Mouse (Mus musculus) midbrain, embryonic 10.5 days (tissue): ENCODE results near the gene Wnt1. TPM values are rescaled to one million over a fixed set of nuclear protein-coding genes. Genes with fewer than 3 reads are reported as not detected.

Experiments used
- DNase-seq: peaks from one replicate; pipeline ENCODE4 v3.0.0-alpha.2; 2017; ENCODE audit warnings: low spot score
- H3K27ac ChIP-seq: fragments of 300-500 bp; sonication (generic); replicated peaks from 2 replicates; pipeline ENCODE4 v1.5.1; 2016; ENCODE audit warnings: mild to moderate bottlenecking
- H3K27me3 ChIP-seq: fragments of 300-500 bp; sonication (generic); 2 replicates; pipeline ENCODE4 v1.6.1; 2016; ENCODE audit warnings: low read depth, mild to moderate bottlenecking; ENCODE audit not compliant: poor library complexity, severe bottlenecking
- H3K36me3 ChIP-seq: fragments of 300-500 bp; sonication (generic); 2 replicates; pipeline ENCODE4 v1.6.1; 2016; ENCODE audit warnings: mild to moderate bottlenecking, moderate library complexity
- H3K4me1 ChIP-seq: fragments of 300-500 bp; sonication (generic); 2 replicates; pipeline ENCODE4 v1.6.1; 2016
- H3K4me3 ChIP-seq: fragments of 300-500 bp; sonication (generic); 2 replicates; pipeline ENCODE4 v1.5.1; 2016; ENCODE audit warnings: mild to moderate bottlenecking, moderate library complexity
- H3K9me3 ChIP-seq: fragments of 300-500 bp; sonication (generic); replicated peaks from 2 replicates; pipeline ENCODE4 v1.6.1; 2016; ENCODE audit warnings: mild to moderate bottlenecking
- WGBS: fragments of 180-500 bp; shearing (Covaris S2); methylation state at CpG from one replicate; pipeline ENCODE4 v1.1.7; 2016; 5-methylcytosine and 5-hydroxymethylcytosine counted together
- polyA plus RNA-seq: library from polyadenylated mRNA; unstranded; fragments of >200 nt; fragmentation: Nextera tagmentation; extraction: Ambion mirVana; gene quantifications from 2 replicates; pipeline ENCODE4 v1.2.1, GENCODE M21; 2016

The Wnt1 gene
- polyA plus RNA-seq, 1 experiment from 2014 or later, result 24.0 TPM

DNA sequence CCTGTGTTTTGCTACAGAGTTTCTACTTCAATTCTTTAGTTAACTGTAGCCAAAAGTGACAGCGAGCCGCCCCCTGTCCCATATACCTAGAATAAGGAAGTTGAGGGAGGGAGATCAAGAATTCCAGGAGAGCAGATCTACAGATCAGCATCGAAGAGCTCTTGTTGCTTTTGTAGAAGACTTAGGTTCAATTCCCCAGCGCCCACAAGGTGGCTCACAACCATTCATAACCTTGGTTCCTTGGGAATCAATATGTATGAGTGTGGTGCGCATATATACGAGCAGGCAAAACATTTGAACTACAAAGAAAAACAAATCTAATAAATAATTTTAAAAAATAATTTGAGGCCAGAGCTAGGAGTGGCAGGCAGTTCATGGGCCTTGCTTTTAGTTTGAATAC, 8.5 kb upstream of the Wnt1 start:
- DNase-seq, result no peak
- Histone ChIP-seq H3K36me3 (no peaks in the 10 kb centered on the region), H3K9me3 (no peaks in the 10 kb centered on the region), H3K4me3 (no peak overlapping the region), H3K27ac (no peak overlapping the region), H3K4me1 (peaks cover 39% of the 10 kb centered on the region), H3K27me3 (peaks cover 95% of the 10 kb centered on the region)
- WGBS, result 32% methylated on average over 6 of the region's 6 CpGs

DNA sequence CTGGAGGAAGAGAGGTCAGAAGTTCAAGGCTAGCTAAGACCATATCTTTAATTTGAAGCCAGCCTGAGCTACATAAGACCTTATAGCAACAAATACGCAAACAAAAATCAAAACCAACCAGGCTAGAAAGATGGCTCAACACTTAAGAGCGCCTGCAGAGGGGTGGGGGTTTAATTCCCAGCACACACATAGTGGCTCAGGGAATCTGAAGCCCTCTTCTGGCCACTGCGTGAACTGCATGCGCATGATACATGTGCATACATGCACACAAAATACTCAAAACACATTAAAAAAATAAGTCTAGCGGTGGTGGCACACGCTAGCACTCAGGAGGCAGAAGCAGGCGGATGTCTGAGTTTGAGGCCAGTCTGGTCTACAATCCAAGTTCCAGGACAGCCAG, 3.9 kb upstream of the Wnt1 start:
- peaks cover 95% of the 10 kb centered on the region for H3K27me3 ChIP-seq
- H3K4me3 ChIP-seq, result no peak overlapping the region
- H3K36me3 ChIP-seq, result no peaks in the 10 kb centered on the region
- WGBS, result 39% methylated on average over 7 of the region's 7 CpGs
- peak; percentile 42 for DNase-seq
- H3K9me3 ChIP-seq, result no peaks in the 10 kb centered on the region
- H3K27ac ChIP-seq, result no peak overlapping the region
- H3K4me1 ChIP-seq, result peaks cover 17% of the 10 kb centered on the region

DNA sequence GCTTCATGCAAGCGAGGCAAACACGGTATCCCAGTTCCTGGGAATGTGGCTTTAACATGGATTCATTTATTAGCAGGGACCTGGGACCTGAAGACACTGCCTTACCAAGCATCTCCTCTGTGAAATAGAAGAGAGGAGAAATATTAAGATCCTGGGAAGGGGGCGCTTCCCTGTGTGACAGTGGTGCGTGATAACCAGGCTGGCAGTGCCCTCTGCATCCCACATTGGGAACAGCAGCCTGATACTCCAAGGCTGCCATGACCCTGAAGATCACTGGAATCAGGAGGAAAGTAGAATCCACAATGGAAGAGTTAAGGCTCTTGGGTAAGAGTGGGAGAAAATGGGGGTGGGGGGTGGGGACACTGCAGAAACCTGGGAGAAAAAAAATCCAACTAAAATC, 1.7 kb upstream of the Wnt1 start:
- 47% methylated on average over 4 of the region's 4 CpGs for WGBS
- H3K4me1 ChIP-seq, result peaks cover 36% of the 10 kb centered on the region
- peak; percentile 24 for DNase-seq

DNA sequence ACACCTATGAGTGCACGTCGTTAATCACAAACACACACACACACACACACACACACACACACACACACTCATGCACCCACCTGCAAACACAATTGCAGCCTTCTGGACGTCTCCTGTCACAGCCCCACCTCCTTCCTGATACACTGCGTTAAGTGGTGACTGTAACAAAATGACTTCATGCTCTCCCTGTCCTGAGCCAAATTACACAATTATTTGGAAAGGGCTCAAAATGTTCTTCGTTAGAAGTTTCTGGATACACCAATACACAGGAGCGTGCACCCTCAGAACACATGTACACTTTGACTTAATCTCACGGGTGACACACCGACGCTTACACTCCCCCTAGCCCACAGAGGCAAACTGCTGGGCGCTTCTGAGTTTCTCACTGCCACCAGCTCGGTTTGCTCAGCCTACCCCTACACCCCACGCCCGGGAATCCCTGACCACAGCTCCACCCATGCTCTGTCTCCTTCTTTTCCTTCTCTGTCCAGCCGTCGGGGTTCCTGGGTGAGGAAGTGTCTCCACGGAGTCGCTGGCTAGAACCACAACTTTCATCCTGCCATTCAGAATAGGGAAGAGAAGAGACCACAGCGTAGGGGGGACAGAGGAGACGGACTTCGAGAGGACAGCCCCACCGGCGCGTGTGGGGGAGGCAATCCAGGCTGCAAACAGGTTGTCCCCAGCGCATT, 541 bp upstream of the Wnt1 start:
- Histone ChIP-seq H3K36me3 (no peaks in the 10 kb centered on the region), H3K9me3 (no peaks in the 10 kb centered on the region), H3K4me3 (peak overlapping the region; percentile 47), H3K4me1 (peaks cover 48% of the 10 kb centered on the region), H3K27me3 (peaks cover 99% of the 10 kb centered on the region), H3K27ac (peak overlapping the region; percentile 65)
- DNase-seq, result no peak
- WGBS, result 12% methylated on average over 24 of the region's 24 CpGs

More for the DNA sequence above, 1.7 kb upstream of the Wnt1 start:
- no peak overlapping the region for H3K4me3 ChIP-seq
- no peaks in the 10 kb centered on the region for H3K36me3 ChIP-seq
- no peaks in the 10 kb centered on the region for H3K9me3 ChIP-seq
- peaks cover 95% of the 10 kb centered on the region for H3K27me3 ChIP-seq
- no peak overlapping the region for H3K27ac ChIP-seq

DNA sequence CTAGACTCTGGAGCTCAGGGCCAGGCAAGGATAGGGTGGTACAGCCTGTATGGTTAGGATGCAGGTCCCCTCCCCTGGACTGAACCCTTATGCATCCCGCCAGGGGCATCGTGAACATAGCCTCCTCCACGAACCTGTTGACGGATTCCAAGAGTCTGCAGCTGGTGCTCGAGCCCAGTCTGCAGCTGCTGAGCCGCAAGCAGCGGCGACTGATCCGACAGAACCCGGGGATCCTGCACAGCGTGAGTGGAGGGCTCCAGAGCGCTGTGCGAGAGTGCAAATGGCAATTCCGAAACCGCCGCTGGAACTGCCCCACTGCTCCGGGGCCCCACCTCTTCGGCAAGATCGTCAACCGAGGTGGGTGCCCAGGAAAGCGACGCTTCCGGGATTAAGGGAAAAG, 1.1 kb downstream of the Wnt1 start:
- peaks cover 63% of the 10 kb centered on the region for H3K4me1 ChIP-seq
- H3K27ac ChIP-seq, result peak overlapping the region; percentile 77
- WGBS, result under 1% methylated on average over 23 of the region's 23 CpGs

DNA sequence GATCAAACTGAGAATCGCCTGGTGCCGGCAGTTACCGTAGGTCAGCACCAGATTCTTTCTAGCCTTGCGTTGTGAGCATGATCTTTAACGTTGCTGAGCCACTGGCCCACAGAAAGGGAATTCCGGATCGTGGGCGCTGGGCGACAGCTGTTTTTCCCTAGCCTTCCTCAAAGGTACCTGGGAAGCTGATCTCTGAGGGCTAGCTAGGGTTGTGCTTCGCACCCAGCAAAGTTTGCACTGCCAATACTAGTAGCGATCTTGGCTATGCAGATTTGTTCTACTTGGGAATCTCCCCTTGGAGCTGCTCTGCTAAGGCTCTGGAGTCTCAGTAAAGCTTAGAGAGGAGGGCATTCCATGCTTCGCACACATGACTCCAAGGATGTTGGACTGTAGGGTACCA, 1.6 kb downstream of the Wnt1 start:
- Histone ChIP-seq H3K36me3 (no peaks in the 10 kb centered on the region), H3K27me3 (peaks cover 100% of the 10 kb centered on the region), H3K4me1 (peaks cover 67% of the 10 kb centered on the region), H3K9me3 (no peaks in the 10 kb centered on the region), H3K27ac (peak overlapping the region; percentile 77), H3K4me3 (peak overlapping the region; percentile 47)
- DNase-seq, result peak; percentile 54
- under 1% methylated on average over 12 of the region's 12 CpGs for WGBS

More for the DNA sequence above, 1.1 kb downstream of the Wnt1 start:
- Histone ChIP-seq H3K36me3 (no peaks in the 10 kb centered on the region), H3K27me3 (peaks cover 99% of the 10 kb centered on the region), H3K4me3 (peak overlapping the region; percentile 47), H3K9me3 (no peaks in the 10 kb centered on the region)
- no peak for DNase-seq

DNA sequence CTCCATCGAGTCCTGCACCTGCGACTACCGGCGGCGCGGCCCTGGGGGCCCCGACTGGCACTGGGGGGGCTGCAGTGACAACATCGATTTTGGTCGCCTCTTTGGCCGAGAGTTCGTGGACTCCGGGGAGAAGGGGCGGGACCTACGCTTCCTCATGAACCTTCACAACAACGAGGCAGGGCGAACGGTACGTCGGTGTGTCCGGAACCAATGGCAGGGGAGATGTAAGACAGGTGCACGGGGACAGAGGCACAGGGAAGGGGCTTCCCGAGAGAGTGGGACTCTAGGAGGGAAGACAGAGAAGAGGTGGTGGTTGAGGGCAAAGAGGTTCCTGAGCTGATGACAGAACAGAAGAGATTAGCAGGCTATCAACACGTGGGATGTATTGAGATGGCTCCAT, 2.1 kb downstream of the Wnt1 start:
- H3K9me3 ChIP-seq, result no peaks in the 10 kb centered on the region
- 0% methylated on average over 23 of the region's 23 CpGs for WGBS
- no peaks in the 10 kb centered on the region for H3K36me3 ChIP-seq
- H3K4me3 ChIP-seq, result peak overlapping the region; percentile 47
- H3K4me1 ChIP-seq, result peaks cover 73% of the 10 kb centered on the region
- DNase-seq, result peak; percentile 44
- peak overlapping the region; percentile 77 for H3K27ac ChIP-seq
- peaks cover 100% of the 10 kb centered on the region for H3K27me3 ChIP-seq

DNA sequence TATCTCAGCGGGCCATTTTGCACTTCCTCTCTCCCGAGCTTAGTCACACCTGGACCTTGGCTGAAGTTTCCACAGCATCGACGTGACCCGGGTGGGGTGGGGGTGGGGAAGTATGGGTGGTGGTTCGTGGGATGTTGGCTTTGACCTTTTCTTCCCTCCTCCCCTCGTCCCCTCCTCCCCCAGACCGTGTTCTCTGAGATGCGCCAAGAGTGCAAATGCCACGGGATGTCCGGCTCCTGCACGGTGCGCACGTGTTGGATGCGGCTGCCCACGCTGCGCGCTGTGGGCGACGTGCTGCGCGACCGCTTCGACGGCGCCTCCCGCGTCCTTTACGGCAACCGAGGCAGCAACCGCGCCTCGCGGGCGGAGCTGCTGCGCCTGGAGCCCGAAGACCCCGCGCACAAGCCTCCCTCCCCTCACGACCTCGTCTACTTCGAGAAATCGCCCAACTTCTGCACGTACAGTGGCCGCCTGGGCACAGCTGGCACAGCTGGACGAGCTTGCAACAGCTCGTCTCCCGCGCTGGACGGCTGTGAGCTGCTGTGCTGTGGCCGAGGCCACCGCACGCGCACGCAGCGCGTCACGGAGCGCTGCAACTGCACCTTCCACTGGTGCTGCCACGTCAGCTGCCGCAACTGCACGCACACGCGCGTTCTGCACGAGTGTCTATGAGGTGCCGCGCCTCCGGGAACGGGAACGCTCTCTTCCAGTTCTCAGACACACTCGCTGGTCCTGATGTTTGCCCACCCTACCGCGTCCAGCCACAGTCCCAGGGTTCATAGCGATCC, 2.8 kb downstream of the Wnt1 start:
- Histone ChIP-seq H3K9me3 (no peaks in the 10 kb centered on the region), H3K36me3 (no peaks in the 10 kb centered on the region), H3K4me1 (peaks cover 79% of the 10 kb centered on the region), H3K27me3 (peaks cover 100% of the 10 kb centered on the region), H3K4me3 (peak overlapping the region; percentile 47), H3K27ac (peak overlapping the region; percentile 77)
- peak; percentile 31 for DNase-seq
- WGBS, result 2% methylated on average over 75 of the region's 75 CpGs

DNA sequence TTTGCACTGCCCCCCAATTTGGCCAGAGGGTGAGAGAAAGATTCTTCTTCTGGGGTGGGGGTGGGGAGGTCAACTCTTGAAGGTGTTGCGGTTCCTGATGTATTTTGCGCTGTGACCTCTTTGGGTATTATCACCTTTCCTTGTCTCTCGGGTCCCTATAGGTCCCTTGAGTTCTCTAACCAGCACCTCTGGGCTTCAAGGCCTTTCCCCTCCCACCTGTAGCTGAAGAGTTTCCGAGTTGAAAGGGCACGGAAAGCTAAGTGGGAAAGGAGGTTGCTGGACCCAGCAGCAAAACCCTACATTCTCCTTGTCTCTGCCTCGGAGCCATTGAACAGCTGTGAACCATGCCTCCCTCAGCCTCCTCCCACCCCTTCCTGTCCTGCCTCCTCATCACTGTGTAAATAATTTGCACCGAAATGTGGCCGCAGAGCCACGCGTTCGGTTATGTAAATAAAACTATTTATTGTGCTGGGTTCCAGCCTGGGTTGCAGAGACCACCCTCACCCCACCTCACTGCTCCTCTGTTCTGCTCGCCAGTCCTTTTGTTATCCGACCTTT, 3.6 kb downstream of the Wnt1 start:
- Histone ChIP-seq H3K27ac (peak overlapping the region; percentile 77), H3K9me3 (no peaks in the 10 kb centered on the region), H3K36me3 (no peaks in the 10 kb centered on the region), H3K4me3 (peak overlapping the region; percentile 47), H3K27me3 (peaks cover 100% of the 10 kb centered on the region), H3K4me1 (peaks cover 87% of the 10 kb centered on the region)
- peak; percentile 43 for DNase-seq
- WGBS, result 6% methylated on average over 13 of the region's 13 CpGs

DNA sequence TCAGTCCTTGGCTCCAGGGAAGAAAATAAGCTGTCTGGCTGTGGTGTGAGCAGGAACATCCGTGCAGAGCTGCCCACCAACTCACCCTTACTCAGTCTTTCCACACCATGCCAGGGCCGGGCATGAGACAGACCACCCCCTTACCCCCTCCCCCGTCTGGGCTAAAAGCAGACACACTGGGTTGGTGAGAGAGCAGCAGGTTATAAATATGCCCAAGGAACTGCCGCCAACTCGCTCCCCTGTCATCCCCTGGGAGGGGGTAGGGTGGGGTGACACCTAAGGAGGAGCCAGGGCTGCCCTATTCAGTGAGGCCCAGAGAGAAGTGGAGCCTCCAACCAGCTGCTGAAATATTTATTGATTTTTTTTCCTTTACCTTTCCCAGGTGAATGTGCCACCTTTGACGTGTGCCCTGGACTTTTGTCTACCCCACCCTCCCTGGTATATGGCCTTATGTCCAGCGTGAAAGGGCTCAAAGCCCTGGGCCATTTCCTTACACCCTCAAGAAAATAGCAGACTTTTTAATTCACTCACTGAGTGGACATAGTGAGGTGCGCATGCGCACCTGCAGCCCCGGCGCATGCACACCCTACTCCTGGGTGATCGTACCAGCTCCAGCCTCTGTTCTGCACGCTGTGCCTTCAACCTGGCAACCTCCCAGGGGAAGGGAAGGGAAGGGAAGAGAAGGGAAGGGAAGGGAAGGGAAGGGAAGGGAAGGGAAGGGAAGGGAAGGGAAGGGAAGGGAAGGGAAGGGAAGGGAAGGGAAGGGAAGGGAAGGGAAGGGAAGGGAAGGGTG, 7.3 kb downstream of the Wnt1 start:
- 1% methylated on average over 13 of the region's 13 CpGs for WGBS
- peak; percentile 41 for DNase-seq
- Histone ChIP-seq H3K36me3 (no peaks in the 10 kb centered on the region), H3K27ac (peak overlapping the region; percentile 72), H3K4me3 (peak overlapping the region; percentile 39), H3K4me1 (peaks cover 78% of the 10 kb centered on the region), H3K27me3 (peaks cover 100% of the 10 kb centered on the region), H3K9me3 (no peaks in the 10 kb centered on the region)

DNA sequence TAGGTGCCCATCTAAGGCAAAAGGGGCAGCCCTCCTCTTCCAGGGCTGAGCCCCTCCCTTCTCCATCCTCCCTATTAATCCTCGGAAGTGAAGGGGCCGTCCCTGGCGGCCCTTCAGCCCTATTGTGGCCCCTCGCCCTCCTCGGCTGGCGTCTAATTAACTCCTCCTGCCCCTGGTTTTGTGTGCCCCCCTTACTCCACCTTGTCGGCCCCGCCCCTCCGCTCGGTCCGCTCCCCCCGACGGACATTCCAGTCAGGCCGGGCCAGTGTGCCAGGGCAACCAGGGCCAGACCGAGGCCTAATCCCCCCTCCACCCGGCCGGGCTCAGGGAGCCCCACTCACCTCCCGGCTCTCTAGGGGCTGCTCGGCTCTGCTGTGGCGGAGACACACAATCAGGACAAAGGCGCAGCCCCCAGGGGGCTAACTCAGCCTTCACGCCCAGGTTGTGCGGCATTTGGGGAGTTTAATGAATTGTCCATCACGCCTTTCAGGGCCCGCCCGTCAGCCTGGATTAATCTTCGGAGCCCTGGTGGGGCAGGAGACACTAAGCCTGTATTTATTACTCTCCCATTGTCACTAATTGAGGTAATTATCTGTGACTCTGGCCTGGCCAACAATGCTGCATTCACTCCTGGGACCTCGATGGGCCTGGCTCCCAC, 8.3 kb downstream of the Wnt1 start:
- H3K9me3 ChIP-seq, result no peaks in the 10 kb centered on the region
- H3K27me3 ChIP-seq, result peaks cover 100% of the 10 kb centered on the region
- peaks cover 70% of the 10 kb centered on the region for H3K4me1 ChIP-seq
- H3K36me3 ChIP-seq, result no peaks in the 10 kb centered on the region
- 1% methylated on average over 28 of the region's 28 CpGs for WGBS
- peak overlapping the region; percentile 39 for H3K4me3 ChIP-seq
- DNase-seq, result peak; percentile 98
- H3K27ac ChIP-seq, result peak overlapping the region; percentile 76

DNA sequence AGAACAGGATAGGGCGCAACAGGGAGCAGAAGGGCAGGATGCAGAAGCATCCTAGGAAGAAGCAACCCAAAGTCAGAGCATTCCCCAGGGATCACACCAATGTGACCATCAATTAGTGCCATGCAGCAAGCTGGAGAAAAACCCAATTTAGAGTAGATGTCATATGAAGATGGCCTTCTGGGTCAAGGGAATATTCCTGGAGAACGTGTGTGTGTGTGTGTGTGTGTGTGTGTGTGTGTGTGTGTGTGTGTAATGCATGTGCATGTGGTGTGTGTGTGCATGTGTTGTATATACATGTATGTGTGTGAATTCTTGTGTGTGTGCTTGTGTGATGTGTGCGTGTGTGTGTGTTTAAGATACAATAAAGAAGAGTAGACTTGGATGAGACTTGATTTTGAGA, 9.2 kb downstream of the Wnt1 start:
- no peak for DNase-seq
- WGBS, result 43% methylated on average over 3 of the region's 3 CpGs
- H3K4me3 ChIP-seq, result 0 out of 2 replicates have a peak overlapping the region, but pooled peaks have one; percentile 39
- H3K27me3 ChIP-seq, result peaks cover 100% of the 10 kb centered on the region
- H3K9me3 ChIP-seq, result no peaks in the 10 kb centered on the region
- H3K36me3 ChIP-seq, result no peaks in the 10 kb centered on the region
- peak overlapping the region; percentile 76 for H3K27ac ChIP-seq
- H3K4me1 ChIP-seq, result peaks cover 70% of the 10 kb centered on the region
